Mouse (Mus musculus) CH12.LX (cell line): ENCODE results near the gene Snai3. TPM values are rescaled to one million over a fixed set of nuclear protein-coding genes. Genes with fewer than 3 reads are reported as not detected.

Source experiments
- DNase-seq: peaks from one replicate; pipeline ENCODE4 v3.0.0-alpha.2; 2013; ENCODE audit errors: extremely low read depth
- H3K27ac ChIP-seq: 2 replicates; pipeline ENCODE4 v1.5.1; 2012; ENCODE audit warnings: low read depth, mild to moderate bottlenecking, control low read depth, moderate library complexity; ENCODE audit not compliant: insufficient read depth
- H3K27me3 ChIP-seq: replicated peaks from 2 replicates; pipeline ENCODE3; 2012; ENCODE audit warnings: inconsistent platforms
- H3K36me3 ChIP-seq, 2 experiments: replicated peaks in 1 of 2; 2 replicates each; pipeline versions ENCODE3 to v1.6.1; 2012; ENCODE audit warnings: inconsistent platforms in 1 of 2, low read length in 1 of 2, mild to moderate bottlenecking in 1 of 2, mixed read lengths in 1 of 2, moderate library complexity in 1 of 2; ENCODE audit not compliant: control insufficient read depth in 1 of 2, insufficient read depth in 1 of 2
- H3K4me1 ChIP-seq, 2 experiments: 2 replicates each; pipeline ENCODE4 v1.6.1; 2012; ENCODE audit warnings: inconsistent platforms in 1 of 2, moderate library complexity in 1 of 2; ENCODE audit not compliant: insufficient read depth in 2 of 2, control insufficient read depth in 1 of 2
- H3K4me2 ChIP-seq: 2 replicates; pipeline ENCODE4 v1.6.1; 2012; ENCODE audit warnings: low read depth, mild to moderate bottlenecking, control low read depth; ENCODE audit not compliant: poor library complexity, insufficient read depth, severe bottlenecking
- H3K4me3 ChIP-seq, 3 experiments: fragments of 150-350 bp in 1 of 3; sonication (generic) in 1 of 3; replicated peaks in 1 of 3; 2 replicates each; pipeline versions ENCODE3 to v1.5.1; 2011 to 2012; ENCODE audit warnings: low read depth in 2 of 3, low read length in 2 of 3, mild to moderate bottlenecking in 2 of 3, moderate library complexity in 2 of 3, control low read depth in 1 of 3, improper control_type of control experiment in 1 of 3, inconsistent platforms in 1 of 3, mixed read lengths in 1 of 3; ENCODE audit not compliant: poor library complexity in 1 of 3
- H3K79me2 ChIP-seq: replicated peaks from 2 replicates; pipeline ENCODE4 v1.6.1; 2012; ENCODE audit warnings: mild to moderate bottlenecking, moderate library complexity; ENCODE audit not compliant: control insufficient read depth, poor library complexity, insufficient read depth, severe bottlenecking; ENCODE audit errors: extremely low read depth
- H3K9ac ChIP-seq: 2 replicates; pipeline ENCODE4 v1.6.1; 2012; ENCODE audit warnings: low read depth, mild to moderate bottlenecking, control low read depth, moderate library complexity; ENCODE audit not compliant: insufficient read depth
- H3K9me3 ChIP-seq: replicated peaks from 2 replicates; pipeline ENCODE3; 2012; ENCODE audit warnings: low read length, inconsistent platforms, mixed read lengths
- CHD1 ChIP-seq: IDR thresholded peaks from 2 replicates; pipeline ENCODE4 v1.6.1; 2012; ENCODE audit warnings: low read depth, low read length, improper control_type of control experiment, inconsistent platforms
- E2F4 ChIP-seq: IDR thresholded peaks from 2 replicates; pipeline ENCODE4 v1.6.1; 2011; ENCODE audit warnings: low read depth, low read length, improper control_type of control experiment; ENCODE audit not compliant: insufficient replicate concordance
- ELF1 ChIP-seq: IDR thresholded peaks from 2 replicates; pipeline ENCODE4 v1.6.1; 2014; ENCODE audit warnings: low read depth, mild to moderate bottlenecking, inconsistent platforms, low read length, improper control_type of control experiment
- HCFC1 ChIP-seq: IDR thresholded peaks from 2 replicates; pipeline ENCODE4 v1.6.1; 2012; ENCODE audit warnings: low read depth, mild to moderate bottlenecking, inconsistent platforms, low read length, improper control_type of control experiment
- IRF4 ChIP-seq: IDR thresholded peaks from 2 replicates; pipeline ENCODE4 v1.6.1; 2014; ENCODE audit warnings: low read depth, mild to moderate bottlenecking, inconsistent platforms, low read length, improper control_type of control experiment
- JUND ChIP-seq: conservative IDR thresholded peaks from 2 replicates; pipeline ENCODE4 v1.6.1; 2011; ENCODE audit warnings: low read depth, low read length, improper control_type of control experiment
- KAT2A ChIP-seq: IDR thresholded peaks from 2 replicates; pipeline ENCODE4 v1.6.1; 2012; ENCODE audit warnings: low read length, improper control_type of control experiment, inconsistent platforms; ENCODE audit not compliant: insufficient replicate concordance
- MAX ChIP-seq: IDR thresholded peaks from 2 replicates; pipeline ENCODE4 v1.6.1; 2011; ENCODE audit warnings: low read length, improper control_type of control experiment
- MAZ ChIP-seq: IDR thresholded peaks from 2 replicates; pipeline ENCODE4 v1.6.1; 2012; ENCODE audit warnings: low read depth, mild to moderate bottlenecking, inconsistent platforms, low read length, improper control_type of control experiment, moderate library complexity
- MXI1 ChIP-seq: IDR thresholded peaks from 2 replicates; pipeline ENCODE4 v1.6.1; 2011; ENCODE audit warnings: mild to moderate bottlenecking, low read depth, low read length, improper control_type of control experiment
- MYC ChIP-seq: IDR thresholded peaks from 2 replicates; pipeline ENCODE4 v1.6.1; 2011; ENCODE audit warnings: low read depth, mild to moderate bottlenecking, improper control_type of control experiment, low read length
- RCOR1 ChIP-seq: conservative IDR thresholded peaks from 2 replicates; pipeline ENCODE4 v1.6.1; 2012; ENCODE audit warnings: low read depth, mild to moderate bottlenecking, inconsistent platforms, low read length, improper control_type of control experiment
- SIN3A ChIP-seq: IDR thresholded peaks from 2 replicates; pipeline ENCODE4 v1.6.1; 2012; ENCODE audit warnings: low read length, improper control_type of control experiment, inconsistent platforms
- TCF12 ChIP-seq: IDR thresholded peaks from 2 replicates; pipeline ENCODE4 v1.6.1; 2014; ENCODE audit warnings: low read depth, mild to moderate bottlenecking, inconsistent platforms, low read length, improper control_type of control experiment
- USF2 ChIP-seq: conservative IDR thresholded peaks from 2 replicates; pipeline ENCODE4 v1.6.1; 2011; ENCODE audit warnings: low read depth, low read length, improper control_type of control experiment
- ZC3H11A ChIP-seq: IDR thresholded peaks from 2 replicates; pipeline ENCODE4 v1.6.1; 2012; ENCODE audit warnings: low read depth, mild to moderate bottlenecking, inconsistent platforms, low read length, improper control_type of control experiment
- dilution Hi-C: fragments of 300-500 bp; cut with MboI; formaldehyde crosslinking; loops from 2 replicates; pipeline ENCODE4 v1.14.3; 2020; ENCODE audit warnings: low sequenced_read_pairs; ENCODE audit not compliant: extremely low pct_unique_long_range_greater_than_20kb, extremely low pct_ligation_motif_present
- in situ Hi-C: fragments of 300-500 bp; cut with MboI; formaldehyde crosslinking; loops from 3 replicates; pipeline ENCODE4 v1.14.3; 2019; ENCODE audit warnings: low sequenced_read_pairs, low pct_ligation_motif_present, low pct_unique_long_range_greater_than_20kb, mixed read lengths
- polyA plus RNA-seq: library from polyadenylated mRNA; unstranded; fragments of >175 nt; gene quantifications from 2 replicates; pipeline ENCODE4 v1.2.1, GENCODE M21; 2012; ENCODE audit warnings: low read depth; ENCODE audit not compliant: insufficient read length
- total RNA-seq, 2 experiments: library from RNA; depleted of rRNA; stranded (reverse); fragments of 300-350 nt in 1 of 2; fragments of >200 nt in 1 of 2; gene quantifications; 2 replicates each; pipeline ENCODE4 v1.2.3; 2012 to 2014

Snai3 gene
- total and polyA plus RNA-seq, 3 experiments: 0.19 to 0.47 (median 0.44) TPM

GRCm38 (mm10) chr8:122426145-122426544 is 34.4 kb downstream of the Snai3 start:
- dilution Hi-C loops (no loop called here), in situ Hi-C loops (loop anchor here (25.0 kb wide), 1 partner anchor 839 kb away; the partner anchor contains the start of genes Fbxo31 and Map1lc3b)
- peaks cover 34% of the 10 kb centered on the region for H3K79me2 ChIP-seq
- H3K27ac ChIP-seq: no peak overlapping the region; the same call in 1 of the 2 replicates
- no peak overlapping the region for H3K4me2 ChIP-seq
- no peak overlapping the region for H3K9ac ChIP-seq
- peak; percentile 21 for DNase-seq
- H3K9me3 ChIP-seq: no peaks in the 10 kb centered on the region
- TF ChIP-seq HCFC1 (no peak), RCOR1 (no peak), TCF12 (peak; percentile 29; the same call in 1 of the 2 replicates), ELF1 (peak; percentile 17; the same call in 1 of the 2 replicates)
- H3K4me1 ChIP-seq: peaks cover 33 to 82% of the 10 kb centered on the region in 2 experiments
- H3K4me3 ChIP-seq: no peak overlapping the region
- H3K36me3 ChIP-seq: peaks cover 54 to 84% of the 10 kb centered on the region in 2 experiments
- no peaks in the 10 kb centered on the region for H3K27me3 ChIP-seq

- H3K36me3 ChIP-seq: peaks cover 60 to 92% of the 10 kb centered on the region in 2 experiments
- H3K4me3 ChIP-seq: no peak overlapping the region
- TF ChIP-seq ZC3H11A (no peak), JUND (no peak)
- dilution Hi-C loops (no loop called here), in situ Hi-C loops (no loop called here)
- peaks cover 15% of the 10 kb centered on the region for H3K79me2 ChIP-seq
- no peak overlapping the region for H3K27ac ChIP-seq
- no peaks in the 10 kb centered on the region for H3K9me3 ChIP-seq
- no peak overlapping the region for H3K4me2 ChIP-seq
- DNase-seq: no peak
- peaks cover 27 to 79% of the 10 kb centered on the region in 2 experiments for H3K4me1 ChIP-seq
- no peaks in the 10 kb centered on the region for H3K27me3 ChIP-seq
- no peak overlapping the region for H3K9ac ChIP-seq
Measured at GRCm38 (mm10) chr8:122423659-122424058, 36.9 kb downstream of the Snai3 start.

GRCm38 (mm10) chr8:122423217-122423616 is 37.3 kb downstream of the Snai3 start:
- Histone ChIP-seq H3K9ac (no peak overlapping the region), H3K9me3 (no peaks in the 10 kb centered on the region), H3K79me2 (peaks cover 11% of the 10 kb centered on the region), H3K27me3 (no peaks in the 10 kb centered on the region), H3K36me3 (peaks cover 58 to 92% of the 10 kb centered on the region in 2 experiments)
- in situ Hi-C loops: no loop called here
- TF ChIP-seq MYC (no peak), RCOR1 (no peak), MAX (no peak), SIN3A (no peak), E2F4 (no peak), CHD1 (no peak), MAZ (no peak), HCFC1 (no peak), KAT2A (no peak), USF2 (no peak), IRF4 (no peak), MXI1 (no peak)
- TF ChIP-seq, all 38 proteins: peak for 0
- Histone ChIP-seq H3K4me3 (no peak overlapping the region), H3K4me1 (peaks cover 24 to 75% of the 10 kb centered on the region in 2 experiments), H3K4me2 (no peak overlapping the region), H3K27ac (no peak overlapping the region)
- DNase-seq: no peak
- dilution Hi-C loops: no loop called here
